Mouse (Mus musculus): ENCODE results near the gene Dcn. TPM values are rescaled to one million over a fixed set of nuclear protein-coding genes. Genes with fewer than 3 reads are reported as not detected.

Gene Dcn
- polyA plus RNA-seq, 1 experiment from 2014 or later = 117 TPM

DNA sequence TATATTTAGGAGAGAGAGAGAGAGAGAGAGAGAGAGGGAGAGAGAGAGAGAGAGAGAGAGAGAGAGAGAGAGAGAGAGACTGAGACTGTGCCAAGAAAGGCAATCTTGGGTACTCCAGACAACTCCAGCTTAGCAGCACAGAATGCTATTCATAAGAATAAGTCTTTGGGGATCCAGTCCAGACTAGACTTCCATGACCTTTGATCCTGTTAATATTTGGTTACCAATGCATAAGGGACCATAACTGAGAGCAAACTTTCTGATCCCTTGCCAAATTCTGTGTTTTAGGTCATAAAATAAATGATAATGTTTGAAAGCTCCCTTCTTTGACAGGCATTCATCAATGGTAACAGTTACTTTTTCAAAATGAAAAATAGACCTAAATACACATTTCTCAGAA, 6.7 kb downstream of the Dcn start:
- Histone ChIP-seq H3K27ac (ENCODE audit: low read depth) (no peak overlapping the region), H3K36me3 (ENCODE audit: insufficient read depth) (no peaks in the 10 kb centered on the region), H3K27me3 (ENCODE audit: insufficient read depth, low read length) (no peaks in the 10 kb centered on the region), H3K9ac (no peak overlapping the region), H3K4me2 (no peak overlapping the region), H3K4me1 (ENCODE audit: insufficient read depth) (peaks cover 3% of the 10 kb centered on the region; the same call in 1 of the 2 replicates), H3K4me3 (ENCODE audit: low read depth, low read length) (no peak overlapping the region), H3K9me3 (ENCODE audit: low read depth, low read length) (no peaks in the 10 kb centered on the region)
- ATAC-seq (ENCODE audit: insufficient read depth) (peak; percentile 76), DNase-seq (peak; percentile 70)
- TF ChIP-seq CTCF (IDR thresholded peaks at IDR 0.05; ENCODE audit: low read depth) = no peak

DNA sequence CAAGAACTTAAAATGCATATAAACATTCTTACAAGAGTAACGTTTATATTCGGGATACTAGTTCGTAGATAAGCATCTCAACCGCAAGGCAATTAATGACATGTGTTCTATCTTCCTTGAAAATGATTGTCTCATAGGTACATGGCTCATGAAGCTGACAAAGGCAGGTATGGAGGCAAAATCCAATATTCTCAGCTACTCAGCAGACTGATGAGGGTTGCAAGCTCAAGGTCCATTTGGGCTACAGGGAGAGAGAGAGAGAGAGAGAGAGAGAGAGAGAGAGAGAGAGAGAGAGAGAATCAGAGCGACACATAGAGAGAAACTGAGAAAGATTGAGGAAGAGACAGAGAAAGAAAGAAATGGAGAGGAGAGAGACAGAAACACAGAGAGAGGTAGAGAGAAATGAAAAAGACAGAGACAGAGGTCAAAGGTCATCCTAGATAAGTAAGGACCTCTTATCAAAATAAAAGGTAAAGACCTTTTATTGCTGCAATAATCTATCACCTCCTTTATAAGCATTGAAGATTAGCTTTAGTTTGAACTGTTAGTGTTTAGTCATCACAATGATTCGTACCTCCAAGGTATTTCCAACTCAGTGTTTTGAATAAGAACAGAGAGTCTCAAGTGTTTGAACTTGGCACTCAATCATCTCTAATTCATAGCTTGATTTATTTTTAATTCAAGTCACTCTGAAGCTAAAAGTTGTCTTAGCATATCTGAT, 8.0 kb downstream of the Dcn start:
- H3K9me3 ChIP-seq (ENCODE audit: low read depth, low read length) = no peaks in the 10 kb centered on the region
- H3K4me2 ChIP-seq = no peak overlapping the region
- DNase-seq (no peak), ATAC-seq (ENCODE audit: insufficient read depth) (no peak)
- no peaks in the 10 kb centered on the region for H3K36me3 ChIP-seq (ENCODE audit: insufficient read depth)
- 75% methylated on average over 6 of the region's 6 CpGs for WGBS
- no peaks in the 10 kb centered on the region for H3K27me3 ChIP-seq (ENCODE audit: insufficient read depth, low read length)
- no peak for TF ChIP-seq CTCF (IDR thresholded peaks at IDR 0.05; ENCODE audit: low read depth)
- H3K9ac ChIP-seq = no peak overlapping the region
- no peak overlapping the region for H3K27ac ChIP-seq (ENCODE audit: low read depth)
- H3K4me3 ChIP-seq (ENCODE audit: low read depth, low read length) = no peak overlapping the region
- peaks cover 3% of the 10 kb centered on the region; the same call in 1 of the 2 replicates for H3K4me1 ChIP-seq (ENCODE audit: insufficient read depth)

DNA sequence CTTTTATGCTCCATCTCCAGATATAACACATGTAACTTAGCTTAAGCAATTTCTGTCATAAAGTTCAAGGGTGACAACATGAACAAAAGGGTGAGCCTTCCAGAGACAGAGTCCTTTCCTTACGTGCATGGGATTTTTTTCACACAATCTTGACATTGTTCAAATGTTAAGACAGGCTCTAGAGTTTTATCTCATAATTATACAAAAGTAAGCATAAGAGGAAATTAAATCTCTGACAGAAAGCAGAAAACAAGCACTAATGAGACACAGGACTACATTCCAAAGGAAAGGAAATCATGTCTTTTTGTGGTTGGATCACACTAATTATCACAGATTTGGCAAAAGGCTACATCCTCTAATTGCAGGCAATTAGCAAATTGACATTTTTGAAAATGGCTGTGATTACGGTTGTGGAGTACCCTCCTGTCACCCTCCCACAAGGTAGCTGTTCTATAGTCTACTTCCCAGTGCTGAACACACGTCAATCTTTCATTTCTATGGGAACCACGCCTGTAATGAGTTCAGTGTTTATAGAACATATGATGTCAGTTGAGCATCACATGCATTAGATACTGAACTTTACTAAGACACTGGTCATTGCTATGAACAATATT, 13.1 kb downstream of the Dcn start:
- Histone ChIP-seq H3K4me1 (ENCODE audit: insufficient read depth) (no peaks in the 10 kb centered on the region), H3K9me3 (ENCODE audit: low read depth, low read length) (no peaks in the 10 kb centered on the region), H3K9ac (no peak overlapping the region), H3K27ac (ENCODE audit: low read depth) (no peak overlapping the region), H3K4me3 (ENCODE audit: low read depth, low read length) (no peak overlapping the region), H3K4me2 (no peak overlapping the region), H3K27me3 (ENCODE audit: insufficient read depth, low read length) (no peaks in the 10 kb centered on the region), H3K36me3 (ENCODE audit: insufficient read depth) (no peaks in the 10 kb centered on the region)
- WGBS = 71% methylated on average over 4 of the region's 4 CpGs
- DNase-seq (no peak), ATAC-seq (ENCODE audit: insufficient read depth) (no peak)
- TF ChIP-seq CTCF (IDR thresholded peaks at IDR 0.05; ENCODE audit: low read depth) = no peak

DNA sequence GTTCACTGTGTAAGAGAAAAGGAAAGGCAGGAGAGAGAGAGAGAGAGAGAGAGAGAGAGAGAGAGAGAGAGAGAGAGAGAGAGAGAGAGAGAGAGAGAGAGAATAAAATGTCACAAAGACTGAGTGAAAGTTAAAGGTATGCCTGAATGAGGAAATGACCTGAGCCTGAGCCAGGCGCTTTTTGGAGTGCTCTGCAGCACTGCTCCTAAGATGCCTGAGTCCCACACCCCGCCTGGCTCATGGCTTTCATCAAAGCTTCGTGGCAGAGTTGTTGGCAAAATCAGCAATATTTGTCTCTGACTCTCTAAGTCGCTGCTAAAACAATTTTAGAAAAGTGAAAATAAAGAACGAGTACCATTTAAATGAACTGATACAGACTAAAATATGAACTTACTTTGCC, 18.2 kb downstream of the Dcn start:
- ATAC-seq (ENCODE audit: insufficient read depth) (no peak), DNase-seq (no peak)
- H3K9ac ChIP-seq = no peak overlapping the region
- H3K4me1 ChIP-seq (ENCODE audit: insufficient read depth) = no peaks in the 10 kb centered on the region
- no peaks in the 10 kb centered on the region for H3K36me3 ChIP-seq (ENCODE audit: insufficient read depth)
- H3K9me3 ChIP-seq (ENCODE audit: low read depth, low read length) = no peaks in the 10 kb centered on the region
- no peak overlapping the region for H3K4me2 ChIP-seq
- no peak overlapping the region for H3K4me3 ChIP-seq (ENCODE audit: low read depth, low read length)
- H3K27me3 ChIP-seq (ENCODE audit: insufficient read depth, low read length) = no peaks in the 10 kb centered on the region
- no peak overlapping the region for H3K27ac ChIP-seq (ENCODE audit: low read depth)
- no peak for TF ChIP-seq CTCF (IDR thresholded peaks at IDR 0.05; ENCODE audit: low read depth)
- 49% methylated on average over 5 of the region's 5 CpGs for WGBS

DNA sequence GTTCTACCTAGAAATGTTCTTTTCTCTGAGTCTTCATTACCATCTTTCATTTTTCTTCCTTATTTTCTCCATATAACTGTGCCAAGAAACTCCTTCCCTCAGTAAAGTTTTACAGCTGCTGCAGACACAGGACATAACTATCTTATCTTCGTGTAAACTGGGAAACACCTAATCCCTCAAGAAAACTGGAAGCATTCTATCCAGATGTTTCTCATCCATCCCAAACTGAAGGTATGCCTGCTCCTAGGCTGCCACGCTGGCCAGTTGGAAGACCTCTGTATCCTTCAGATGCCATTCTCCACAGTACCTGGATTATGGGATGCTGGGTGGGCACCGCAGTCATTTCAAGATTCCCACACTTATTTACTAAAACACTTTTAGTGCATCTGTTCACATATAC, 44.0 kb downstream of the Dcn start:
- WGBS = 43% methylated on average over 3 of the region's 3 CpGs
- Histone ChIP-seq H3K4me2 (no peak overlapping the region), H3K27ac (ENCODE audit: low read depth) (no peak overlapping the region), H3K9ac (no peak overlapping the region), H3K9me3 (ENCODE audit: low read depth, low read length) (no peaks in the 10 kb centered on the region), H3K4me3 (ENCODE audit: low read depth, low read length) (no peak overlapping the region), H3K4me1 (ENCODE audit: insufficient read depth) (no peaks in the 10 kb centered on the region), H3K27me3 (ENCODE audit: insufficient read depth, low read length) (no peaks in the 10 kb centered on the region), H3K36me3 (ENCODE audit: insufficient read depth) (no peaks in the 10 kb centered on the region)
- ATAC-seq (ENCODE audit: insufficient read depth) (peak; percentile 70; the same call in 1 of the 2 replicates), DNase-seq (peak; percentile 74)
- no peak for TF ChIP-seq CTCF (IDR thresholded peaks at IDR 0.05; ENCODE audit: low read depth)

DNA sequence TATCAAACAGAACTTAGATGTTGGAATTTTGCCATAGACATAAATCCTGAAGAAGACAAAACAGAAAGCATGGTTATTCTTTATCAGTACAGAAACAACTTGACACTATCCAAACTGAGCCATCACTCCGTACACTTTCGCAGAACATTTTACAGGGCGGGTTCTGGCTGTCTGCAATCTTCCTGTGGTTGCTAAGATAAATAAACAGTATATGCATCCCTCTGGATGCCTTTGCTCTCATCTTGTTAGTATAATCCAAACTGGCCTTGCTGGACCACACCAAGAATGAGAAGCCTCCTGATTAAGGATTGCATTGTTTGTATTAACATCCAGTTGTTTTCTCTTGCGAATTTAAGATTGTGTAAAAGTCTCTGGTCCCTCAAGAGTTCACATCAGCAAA, 56.3 kb downstream of the Dcn start:
- 38% methylated on average over 4 of the region's 4 CpGs for WGBS
- no peak for TF ChIP-seq CTCF (IDR thresholded peaks at IDR 0.05; ENCODE audit: low read depth)
- Histone ChIP-seq H3K4me2 (no peak overlapping the region), H3K9ac (no peak overlapping the region), H3K4me3 (ENCODE audit: low read depth, low read length) (no peak overlapping the region), H3K36me3 (ENCODE audit: insufficient read depth) (no peaks in the 10 kb centered on the region), H3K27ac (ENCODE audit: low read depth) (peak overlapping the region; percentile 51; the same call in 1 of the 2 replicates), H3K27me3 (ENCODE audit: insufficient read depth, low read length) (no peaks in the 10 kb centered on the region), H3K9me3 (ENCODE audit: low read depth, low read length) (no peaks in the 10 kb centered on the region), H3K4me1 (ENCODE audit: insufficient read depth) (no peaks in the 10 kb centered on the region)
- DNase-seq = peak; percentile 46
- peak; percentile 58; the same call in 1 of the 2 replicates for ATAC-seq (ENCODE audit: insufficient read depth)

DNA sequence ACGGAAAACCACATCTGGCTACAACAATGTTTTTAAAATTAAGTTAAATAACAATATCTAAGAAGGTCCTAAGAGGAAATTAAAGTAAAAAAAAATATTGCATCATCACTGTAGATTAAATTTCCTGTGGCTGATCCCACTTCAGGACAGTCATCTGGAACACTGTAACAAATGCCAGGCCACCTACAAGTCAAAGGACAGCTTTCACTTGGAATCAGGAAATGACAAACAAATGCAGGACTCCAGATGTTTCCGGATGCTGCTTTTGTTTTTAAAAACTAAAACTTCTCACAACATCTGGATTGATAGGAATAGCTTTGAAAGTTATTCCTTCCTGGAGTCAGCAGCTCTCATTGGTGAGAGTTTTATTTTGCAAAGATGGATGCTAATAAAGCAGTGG, 57.5 kb downstream of the Dcn start:
- peak; percentile 56; the same call in 1 of the 2 replicates for ATAC-seq (ENCODE audit: insufficient read depth)
- H3K4me2 ChIP-seq = no peak overlapping the region
- WGBS = 22% methylated on average over 2 of the region's 2 CpGs

More for the DNA sequence above, 57.5 kb downstream of the Dcn start:
- Histone ChIP-seq H3K27ac (ENCODE audit: low read depth) (peak overlapping the region; percentile 55; the same call in 1 of the 2 replicates), H3K36me3 (ENCODE audit: insufficient read depth) (no peaks in the 10 kb centered on the region), H3K4me1 (ENCODE audit: insufficient read depth) (no peaks in the 10 kb centered on the region), H3K4me3 (ENCODE audit: low read depth, low read length) (no peak overlapping the region), H3K27me3 (ENCODE audit: insufficient read depth, low read length) (no peaks in the 10 kb centered on the region), H3K9me3 (ENCODE audit: low read depth, low read length) (no peaks in the 10 kb centered on the region), H3K9ac (no peak overlapping the region)
- no peak for TF ChIP-seq CTCF (IDR thresholded peaks at IDR 0.05; ENCODE audit: low read depth)
- peak; percentile 81 for DNase-seq

All from lung, embryonic 14.5 days (tissue).